Mouse (Mus musculus) adrenal gland, adult 8-10 months (tissue): ENCODE results near the gene Chrdl2. TPM values are rescaled to one million over a fixed set of nuclear protein-coding genes. Genes with fewer than 3 reads are reported as not detected.
"Not testable (repeated sequence)": the region's sequence is repeated elsewhere in the genome, so short reads cannot be mapped to it uniquely, and the experiment has no call there.

Experiments used
- DNase-seq: peaks from one replicate; pipeline ENCODE4 v3.0.0; 2022
- total RNA-seq, 4 experiments: library from RNA; stranded (reverse); gene quantifications; 2 replicates each; pipeline ENCODE4 v1.2.4; 2022

Gene Chrdl2
- total RNA-seq, 4 experiments from 2014 or later = not detected

DNA sequence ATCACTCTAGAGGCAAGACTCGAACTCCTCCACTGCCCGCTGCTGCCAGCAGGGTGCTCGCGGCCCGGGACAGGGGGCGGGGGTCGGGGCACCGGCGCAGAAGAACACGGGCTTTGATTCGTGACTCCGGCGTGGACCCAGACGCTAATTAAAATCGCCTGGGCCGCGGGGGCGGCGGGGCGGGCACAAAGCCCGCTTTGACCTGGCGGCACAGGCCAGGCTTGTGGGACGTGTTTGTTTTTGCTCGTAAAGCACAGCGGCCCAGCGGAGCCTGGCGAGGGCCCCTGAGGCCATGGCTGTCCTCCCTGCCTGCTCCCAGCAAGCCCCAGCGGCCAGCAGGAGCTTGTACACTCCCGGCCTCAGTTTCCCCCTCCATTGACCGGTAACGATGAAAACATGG is 36.1 kb downstream of the Chrdl2 start:
- DNase-seq = no peak

DNA sequence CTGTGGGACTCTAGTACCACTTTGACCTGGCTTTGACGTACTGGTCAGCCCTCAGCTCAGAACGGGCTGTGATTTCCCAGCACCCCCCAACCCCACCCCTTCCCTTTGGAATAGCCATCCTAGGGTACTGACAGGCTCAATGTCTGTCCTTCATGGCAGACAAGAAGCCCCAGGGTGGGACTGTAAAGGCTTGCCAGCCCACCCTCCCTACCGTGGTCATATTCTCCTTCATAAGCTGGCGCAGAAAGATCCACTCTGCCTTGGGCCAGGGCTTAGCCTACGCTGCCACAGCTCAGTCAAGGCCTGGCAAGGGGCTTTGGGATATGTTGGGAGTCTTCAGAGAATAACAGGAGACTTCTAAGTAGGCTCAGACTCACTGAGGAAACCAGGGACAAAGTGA is 37.1 kb downstream of the Chrdl2 start:
- DNase-seq = no peak

DNA sequence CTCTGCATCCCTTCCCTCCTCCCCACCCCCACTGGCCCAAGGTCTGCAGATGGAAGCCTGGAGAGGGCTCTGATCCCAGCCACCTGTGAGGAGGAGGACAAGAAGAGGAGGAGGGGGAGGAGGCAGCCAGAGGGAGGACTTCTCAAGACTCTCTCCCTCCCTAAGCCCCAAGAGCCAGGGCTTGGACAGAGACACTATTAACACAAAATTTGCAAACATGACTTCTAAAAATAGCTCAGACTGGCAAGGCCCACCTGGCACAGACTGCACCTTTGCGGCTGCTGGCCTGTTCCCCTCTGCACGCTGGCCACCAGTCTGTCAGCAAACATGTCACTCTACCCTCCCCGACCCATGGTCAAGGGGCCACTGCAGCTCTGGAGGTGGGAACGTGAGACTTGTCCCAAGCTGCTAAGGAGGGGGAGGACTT is 37.6 kb downstream of the Chrdl2 start:
- DNase-seq = no peak

DNA sequence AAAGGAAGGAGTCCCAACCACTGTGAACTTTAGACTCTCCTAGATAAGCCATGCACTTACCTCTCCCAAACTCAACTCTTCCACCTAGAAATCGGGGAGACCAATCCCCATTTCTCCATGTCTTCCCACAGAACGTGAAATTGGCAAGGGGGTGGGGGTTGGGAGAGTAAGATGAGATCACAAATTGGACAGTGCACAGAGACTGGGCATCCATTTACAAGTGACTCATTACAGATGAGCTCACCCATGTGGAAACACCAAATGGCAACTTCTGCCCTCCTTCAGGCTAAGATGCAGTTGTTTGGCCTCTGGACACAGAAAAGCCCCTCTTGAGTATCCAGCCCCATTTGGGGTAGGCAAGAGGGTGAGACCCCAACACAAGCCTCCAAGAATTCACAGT is 40.5 kb downstream of the Chrdl2 start:
- DNase-seq = peak; percentile 36

DNA sequence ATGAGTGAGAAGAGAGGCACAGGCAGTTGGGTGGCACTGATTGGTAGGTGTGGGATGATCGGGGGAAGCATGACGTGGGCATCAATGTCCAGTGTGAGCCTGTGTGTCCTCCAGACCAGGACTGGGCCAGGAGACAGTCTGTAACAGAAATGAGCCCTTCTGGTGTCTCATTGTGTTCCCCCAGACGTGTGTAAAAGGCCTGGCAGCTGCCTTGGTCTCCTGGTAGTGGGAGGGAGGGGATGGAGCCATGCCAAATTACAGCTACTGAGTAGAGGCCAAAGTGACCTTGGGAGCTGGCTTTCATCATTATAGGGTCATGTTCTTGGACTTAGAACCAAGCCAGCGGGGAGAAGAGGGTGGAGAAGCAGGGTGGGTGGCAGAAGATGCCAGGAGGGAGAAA is 45.9 kb downstream of the Chrdl2 start:
- peak; percentile 45 for DNase-seq

DNA sequence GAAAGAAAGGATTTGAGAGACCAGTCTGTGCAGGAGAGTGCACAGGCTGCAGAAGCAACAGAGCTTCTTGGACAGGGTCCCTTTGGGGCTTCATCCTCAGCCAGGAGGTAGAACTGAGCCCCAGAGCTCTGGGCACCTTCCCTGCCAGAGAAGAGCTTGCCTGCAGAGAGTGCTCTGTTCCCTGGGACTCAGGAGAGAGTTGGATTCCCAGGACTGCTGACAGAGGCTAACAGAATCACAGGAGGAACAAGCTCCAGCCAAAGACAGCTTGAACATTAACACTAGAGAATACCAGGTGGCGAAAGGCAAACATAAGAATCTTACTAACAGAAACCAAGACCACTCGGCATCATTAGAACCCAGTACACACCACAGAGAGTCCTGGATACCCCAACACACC is 47.0 kb downstream of the Chrdl2 start:
- not testable (repeated sequence) for DNase-seq

DNA sequence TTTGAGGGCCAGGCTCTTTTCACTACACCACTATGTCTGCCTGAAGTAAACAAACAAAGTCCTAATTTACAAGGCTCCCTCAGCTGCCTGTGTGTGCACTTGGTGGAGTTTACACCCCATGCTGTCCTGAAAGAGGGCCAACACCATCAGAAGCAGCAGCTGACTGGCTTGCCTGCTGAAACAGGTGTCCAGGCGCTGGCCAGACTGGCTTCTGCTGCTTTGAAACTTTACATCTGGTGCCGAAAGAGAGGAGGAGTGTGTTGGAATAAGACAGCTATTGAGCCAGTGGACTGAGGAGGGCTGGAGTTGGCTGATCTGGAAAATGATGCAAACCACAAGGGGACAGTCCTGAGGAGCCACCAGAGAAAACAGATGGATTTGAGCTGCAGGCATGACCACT is 68.0 kb downstream of the Chrdl2 start:
- DNase-seq = no peak

DNA sequence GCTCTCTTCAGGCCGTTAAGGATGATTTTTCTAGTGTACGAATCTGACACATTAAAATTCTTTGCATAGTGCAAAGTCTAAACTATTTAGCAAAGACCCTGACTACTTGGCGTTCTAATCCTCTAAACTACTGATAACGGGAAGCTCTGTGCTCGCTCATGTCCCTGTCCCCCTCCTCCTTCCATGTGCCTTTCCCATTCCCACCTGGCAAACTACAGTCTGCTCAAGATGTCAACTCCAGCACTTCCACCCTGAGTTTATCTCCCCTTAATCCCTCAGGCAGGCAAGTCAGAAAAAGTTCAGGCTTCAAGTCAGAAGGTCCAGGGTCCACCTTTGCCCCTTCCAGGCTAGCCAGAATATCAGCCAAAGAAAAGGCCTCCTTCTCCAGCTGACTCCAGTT is 70.3 kb downstream of the Chrdl2 start:
- no peak for DNase-seq

DNA sequence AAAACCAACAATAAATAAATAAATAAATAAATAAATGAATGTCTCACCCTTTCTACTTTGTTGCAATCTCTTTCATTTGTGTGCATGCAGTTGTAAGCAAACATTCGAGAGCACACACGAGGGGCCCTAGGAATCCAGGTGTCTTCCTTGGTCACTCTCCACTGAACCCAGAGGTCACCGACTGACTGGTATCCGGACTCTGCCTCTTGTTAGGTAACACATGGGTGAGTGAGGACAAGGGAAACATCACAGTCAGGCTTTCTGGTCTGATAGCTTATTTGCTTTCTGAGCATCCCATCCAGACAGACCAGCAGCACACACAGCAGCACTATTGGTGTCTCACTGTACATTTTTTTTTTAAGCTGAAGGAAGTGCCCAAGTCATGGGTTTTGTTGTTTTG is 71.1 kb downstream of the Chrdl2 start:
- no peak for DNase-seq

DNA sequence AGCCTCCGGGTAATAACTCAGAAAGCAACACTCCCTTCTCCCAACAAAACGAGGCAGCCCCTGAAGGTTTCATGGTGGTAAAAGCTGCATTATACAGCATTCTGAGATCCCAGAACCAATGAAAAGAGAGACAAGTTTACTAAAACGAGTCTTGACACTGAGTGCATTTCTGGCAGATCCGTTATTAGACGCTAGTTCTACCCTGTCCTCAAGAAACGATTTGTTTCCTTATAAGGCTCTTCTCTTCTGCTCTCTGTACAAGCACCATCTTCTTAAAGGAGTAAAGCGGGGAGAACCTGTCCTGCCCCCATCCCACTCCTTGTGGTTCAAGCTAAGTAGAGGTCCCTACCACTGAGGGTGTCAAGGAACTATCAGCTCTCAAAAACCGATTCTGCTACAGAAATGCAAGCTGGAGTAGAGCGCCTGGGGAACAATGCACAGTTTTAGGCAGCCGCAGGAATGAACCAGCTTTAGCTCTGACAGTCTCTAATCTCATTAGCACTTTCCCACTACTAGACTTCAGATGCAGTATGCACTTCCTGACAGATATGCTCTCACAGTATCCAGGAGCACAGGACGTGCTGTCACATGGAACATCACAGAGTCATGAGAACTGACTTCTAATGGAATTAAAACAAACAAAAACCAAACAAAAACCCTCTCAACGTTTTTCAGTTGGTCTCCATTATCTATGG is 74.3 kb downstream of the Chrdl2 start:
- no peak for DNase-seq

DNA sequence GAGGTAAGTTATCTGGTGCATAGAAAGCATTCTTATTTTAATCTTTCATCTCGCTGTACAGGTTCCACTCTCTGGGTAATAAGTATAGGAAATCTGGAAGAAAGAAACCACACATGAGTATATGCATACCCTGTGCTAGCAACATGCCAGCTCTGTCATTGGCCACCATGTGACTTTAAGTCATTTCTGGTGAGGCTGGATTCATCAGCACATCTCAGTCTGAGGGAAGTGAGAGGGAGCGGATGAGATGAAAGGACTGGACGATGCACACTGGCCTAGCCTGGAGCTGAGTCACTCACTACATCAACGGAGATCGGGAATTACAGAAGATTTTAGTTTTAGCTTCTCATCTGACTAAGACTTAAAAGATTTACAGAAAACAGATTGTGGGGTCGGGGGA is 76.9 kb downstream of the Chrdl2 start:
- no peak for DNase-seq

DNA sequence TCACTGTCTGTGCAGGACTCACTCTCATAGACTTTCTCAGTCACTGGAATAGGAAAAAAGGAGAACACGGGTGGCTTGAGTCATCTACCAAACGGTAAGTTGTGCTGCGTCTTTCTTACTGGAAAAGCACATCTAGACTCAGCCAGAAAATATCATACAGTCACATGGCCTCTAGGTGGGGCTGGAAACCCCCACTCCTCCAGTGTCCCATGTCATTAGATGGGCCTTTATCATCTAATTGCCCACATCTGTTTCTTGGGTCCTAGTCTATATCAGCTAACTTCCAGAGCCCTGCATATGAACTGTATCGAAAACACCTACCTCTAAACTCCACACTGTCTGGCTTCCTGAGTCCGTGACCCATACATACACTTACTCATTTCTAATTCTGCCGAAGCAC is 77.8 kb downstream of the Chrdl2 start:
- no peak for DNase-seq

Other genes with a start within 250 kb of the Chrdl2 start
- not detected for gene Olfr521, start 242.7 kb upstream of the Chrdl2 start, total RNA-seq
- gene Neu3, start 177.8 kb upstream of the Chrdl2 start, total RNA-seq = 1 to 10 TPM; 1.9 to 3.9 (median 3.4) TPM
- gene Xrra1, start 147.1 kb upstream of the Chrdl2 start, total RNA-seq = 1 to 10 TPM in 2 of 4 experiments, under 1 TPM in 2; 0.35 to 4.6 (median 2.3) TPM
- 100 to 1,000 TPM; 194 to 235 (median 202) TPM for gene Spcs2, start 142.7 kb upstream of the Chrdl2 start, total RNA-seq
- 10 to 100 TPM; 17.0 to 25.7 (median 19.9) TPM for gene Rnf169, start 25.7 kb upstream of the Chrdl2 start, total RNA-seq
- gene Pold3, start 115.4 kb downstream of the Chrdl2 start, total RNA-seq = 10 to 100 TPM; 21.5 to 31.9 (median 26.0) TPM
- gene Lipt2, start 153.1 kb downstream of the Chrdl2 start, total RNA-seq = 1 to 10 TPM; 5.2 to 7.5 (median 6.4) TPM
- 1 to 10 TPM in 3 of 4 experiments, under 1 TPM in 1; 0.55 to 1.9 (median 1.4) TPM for gene Kcne3, start 170.3 kb downstream of the Chrdl2 start, total RNA-seq
- 1 to 10 TPM; 5.5 to 6.8 (median 6.3) TPM for gene Pgm2l1, start 221.2 kb downstream of the Chrdl2 start, total RNA-seq